Mouse (Mus musculus) lung, postnatal 0 days (tissue): ENCODE data around the gene Tmem45b.

ENCODE experiments used
- CTCF ChIP-seq: IDR thresholded peaks from 2 replicates; pipeline ENCODE4 v1.5.1; 2016; ENCODE audit warnings: antibody characterized with exemption, mild to moderate bottlenecking
- EP300 ChIP-seq: IDR thresholded peaks from 2 replicates; pipeline ENCODE4 v1.6.1; 2016; ENCODE audit warnings: antibody characterized with exemption, mild to moderate bottlenecking, control low read depth

- TF ChIP-seq EP300 (no peak), CTCF (no peak)
Measured at GRCm38 (mm10) chr9:31384786-31385499, 79.3 kb downstream of the Tmem45b start.
